Mouse (Mus musculus) liver, embryonic 16.5 days (tissue): ENCODE results near the gene Wfdc13. TPM values are rescaled to one million over a fixed set of nuclear protein-coding genes. Genes with fewer than 3 reads are reported as not detected.

Source experiments
- ATAC-seq: fragments of 200-750 bp; cut with Nextera tagmentation; 2 replicates; pipeline ENCODE4 v1.8.0; 2017; ENCODE audit warnings: low read depth, mild to moderate bottlenecking, moderate number of reproducible peaks, moderate library complexity
- H3K27ac ChIP-seq: fragments of 300-500 bp; sonication (generic); 2 replicates; pipeline ENCODE4 v1.5.1; 2014; ENCODE audit warnings: mild to moderate bottlenecking, low read length
- H3K27me3 ChIP-seq: fragments of 300-500 bp; sonication (generic); 2 replicates; pipeline ENCODE4 v1.6.1; 2014; ENCODE audit warnings: low read depth, low read length, mixed read lengths; ENCODE audit not compliant: control insufficient read depth, insufficient read depth
- H3K36me3 ChIP-seq: fragments of 300-500 bp; sonication (generic); 2 replicates; pipeline ENCODE4 v1.6.1; 2014; ENCODE audit warnings: mild to moderate bottlenecking; ENCODE audit not compliant: control insufficient read depth, insufficient read depth
- H3K4me1 ChIP-seq: fragments of 300-500 bp; sonication (generic); 2 replicates; pipeline ENCODE4 v1.6.1; 2014; ENCODE audit warnings: low read depth, low read length, mixed read lengths; ENCODE audit not compliant: control insufficient read depth
- H3K4me2 ChIP-seq: fragments of 300-500 bp; sonication (generic); 2 replicates; pipeline ENCODE4 v1.6.1; 2014; ENCODE audit warnings: low read depth, low read length, mixed read lengths
- H3K4me3 ChIP-seq: fragments of 300-500 bp; sonication (generic); 2 replicates; pipeline ENCODE4 v1.5.1; 2014; ENCODE audit warnings: low read depth, mild to moderate bottlenecking, low read length
- H3K9ac ChIP-seq: fragments of 300-500 bp; sonication (generic); 2 replicates; pipeline ENCODE4 v1.6.1; 2014; ENCODE audit warnings: low read depth, low read length
- H3K9me3 ChIP-seq: fragments of 300-500 bp; sonication (generic); replicated peaks from 2 replicates; pipeline ENCODE4 v1.6.1; 2016; ENCODE audit warnings: low read length; ENCODE audit not compliant: control insufficient read depth
- WGBS: fragments of 180-500 bp; shearing (Covaris S2); extraction: QIAGEN DNeasy Blood & Tissue Kit; methylation state at CpG from one replicate; pipeline ENCODE4 v1.1.7; 2014; ENCODE audit not compliant: insufficient replicate concordance; 5-methylcytosine and 5-hydroxymethylcytosine counted together
- polyA plus RNA-seq: library from polyadenylated mRNA; unstranded; fragments of >200 nt; fragmentation: Nextera tagmentation; extraction: Ambion mirVana; gene quantifications from 2 replicates; pipeline ENCODE4 v1.2.1, GENCODE M21; 2015

The Wfdc13 gene
- polyA plus RNA-seq, 1 experiment from 2014 or later: not detected

GRCm38 (mm10) chr2:164670938-164671337 lies 14.0 kb upstream of the Wfdc13 start:
- H3K4me1 ChIP-seq: no peaks in the 10 kb centered on the region
- no peak overlapping the region for H3K27ac ChIP-seq
- ATAC-seq: no peak
- 22% methylated on average over 1 of the region's 1 CpGs for WGBS
- H3K9me3 ChIP-seq: no peaks in the 10 kb centered on the region; the same call in 1 of the 2 replicates
- H3K4me2 ChIP-seq: no peak overlapping the region
- H3K27me3 ChIP-seq: no peaks in the 10 kb centered on the region
- H3K36me3 ChIP-seq: no peaks in the 10 kb centered on the region
- H3K4me3 ChIP-seq: no peak overlapping the region
- H3K9ac ChIP-seq: no peak overlapping the region

DNA sequence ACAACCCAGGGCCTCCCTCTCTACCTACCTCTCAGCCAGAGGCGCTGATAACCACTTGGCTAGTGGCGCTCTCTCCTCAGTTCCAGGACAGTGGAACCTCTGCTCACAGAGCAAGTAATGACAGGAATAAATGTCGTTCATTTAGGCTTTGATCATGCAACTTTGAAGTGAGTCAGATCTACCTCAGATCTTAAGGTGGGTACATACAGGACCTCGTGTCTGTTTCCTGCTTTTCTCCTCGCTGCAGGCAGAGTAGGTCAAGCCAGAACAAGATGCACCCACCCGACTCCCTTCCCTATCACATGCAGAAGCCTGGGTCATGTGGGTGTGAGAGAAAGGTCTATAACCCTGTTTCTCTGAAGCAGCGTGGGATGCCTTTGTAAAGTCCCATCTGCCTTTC lies 10.9 kb upstream of the Wfdc13 start, which contains the start of gene Wfdc11:
Gene Wfdc11 (minus strand): TSS at position 101 of the 400 bp plus-strand sequence.
- Histone ChIP-seq H3K4me1 (peaks cover 3% of the 10 kb centered on the region), H3K9me3 (no peaks in the 10 kb centered on the region), H3K36me3 (no peaks in the 10 kb centered on the region), H3K9ac (no peak within 1 kb of the TSS), H3K27ac (no peak within 1 kb of the TSS), H3K4me3 (no peak within 1 kb of the TSS), H3K27me3 (no peaks in the 10 kb centered on the region), H3K4me2 (no peak within 1 kb of the TSS)
- ATAC-seq: no peak
- 50% methylated on average over 7 of the region's 7 CpGs for WGBS

- 62% methylated on average over 7 of the region's 7 CpGs for WGBS
- Histone ChIP-seq H3K9ac (no peak overlapping the region), H3K36me3 (no peaks in the 10 kb centered on the region), H3K4me2 (no peak overlapping the region), H3K4me3 (no peak overlapping the region), H3K27me3 (no peaks in the 10 kb centered on the region), H3K4me1 (peaks cover 7% of the 10 kb centered on the region), H3K9me3 (no peaks in the 10 kb centered on the region), H3K27ac (no peak overlapping the region)
- ATAC-seq: no peak
Measured at GRCm38 (mm10) chr2:164676103-164676502, 8.8 kb upstream of the Wfdc13 start.

DNA sequence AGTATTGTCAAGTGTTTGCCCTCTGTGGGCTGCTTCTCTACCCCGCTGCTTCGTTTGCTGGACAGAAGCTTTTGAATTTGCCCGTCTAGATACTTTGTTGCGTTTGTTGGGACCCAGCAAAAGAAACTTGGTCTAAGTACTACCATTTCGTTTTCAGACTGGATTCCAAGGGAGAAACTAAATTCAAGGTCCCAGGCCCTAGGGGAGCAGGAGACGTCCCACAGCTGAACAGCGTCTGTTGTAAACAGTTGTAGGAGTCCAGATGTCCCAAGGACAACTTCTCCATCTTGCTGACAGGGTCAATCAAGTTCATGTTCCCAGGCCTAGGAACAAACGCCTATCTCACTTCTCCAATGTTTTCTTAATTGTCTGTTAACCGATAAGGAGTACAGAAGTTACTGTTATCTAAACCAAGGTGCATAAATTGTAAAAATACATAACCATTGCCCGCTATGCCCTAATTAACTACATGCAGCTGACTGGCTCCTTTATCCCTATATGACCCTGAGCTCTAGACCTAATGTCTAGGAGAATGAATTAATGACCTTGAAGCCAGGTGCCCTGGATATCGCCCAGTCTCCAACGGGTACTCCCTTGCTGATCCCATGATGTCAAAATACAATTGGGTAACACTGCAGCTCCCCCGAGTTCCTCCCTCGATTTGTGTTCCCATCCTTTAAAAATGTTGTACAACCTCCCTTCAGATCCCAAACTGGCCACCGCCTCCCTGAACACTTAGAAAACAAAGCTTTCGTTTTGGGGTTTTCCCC lies 7.8 kb upstream of the Wfdc13 start:
- ATAC-seq: no peak
- Histone ChIP-seq H3K4me1 (peaks cover 7% of the 10 kb centered on the region), H3K9me3 (no peaks in the 10 kb centered on the region), H3K27ac (no peak overlapping the region), H3K36me3 (no peaks in the 10 kb centered on the region), H3K4me3 (no peak overlapping the region), H3K27me3 (no peaks in the 10 kb centered on the region), H3K4me2 (no peak overlapping the region), H3K9ac (no peak overlapping the region)
- 63% methylated on average over 16 of the region's 16 CpGs for WGBS

- Histone ChIP-seq H3K9me3 (no peaks in the 10 kb centered on the region), H3K4me3 (peak overlapping the region; percentile 22; the same call in 1 of the 2 replicates), H3K4me1 (peaks cover 7% of the 10 kb centered on the region), H3K9ac (no peak overlapping the region), H3K4me2 (peak overlapping the region; percentile 56), H3K27me3 (no peaks in the 10 kb centered on the region), H3K27ac (peak overlapping the region; percentile 54), H3K36me3 (no peaks in the 10 kb centered on the region)
- WGBS: 19% methylated on average over 19 of the region's 19 CpGs
- ATAC-seq: peak; percentile 51
Measured at GRCm38 (mm10) chr2:164678848-164679625, 5.9 kb upstream of the Wfdc13 start.

- Histone ChIP-seq H3K9ac (no peak overlapping the region), H3K9me3 (no peaks in the 10 kb centered on the region), H3K27me3 (no peaks in the 10 kb centered on the region), H3K4me3 (no peak overlapping the region), H3K4me1 (peaks cover 7% of the 10 kb centered on the region), H3K27ac (no peak overlapping the region), H3K36me3 (no peaks in the 10 kb centered on the region), H3K4me2 (no peak overlapping the region)
- peak; percentile 48; the same call in 1 of the 2 replicates for ATAC-seq
- 20% methylated on average over 3 of the region's 3 CpGs for WGBS
Measured at GRCm38 (mm10) chr2:164679906-164680305, 5.0 kb upstream of the Wfdc13 start.

GRCm38 (mm10) chr2:164698201-164698600 lies 13.3 kb downstream of the Wfdc13 start, which contains the start of gene Spint4:
TSS of gene Spint4 (plus strand) at chr2:164698501.
- 58% methylated on average over 4 of the region's 4 CpGs for WGBS
- H3K4me3 ChIP-seq: no peak within 1 kb of the TSS

GRCm38 (mm10) chr2:164700959-164701358 lies 16.1 kb downstream of the Wfdc13 start:
- H3K4me2 ChIP-seq: no peak overlapping the region
- no peaks in the 10 kb centered on the region for H3K9me3 ChIP-seq
- no peaks in the 10 kb centered on the region for H3K4me1 ChIP-seq
- no peaks in the 10 kb centered on the region for H3K36me3 ChIP-seq
- H3K27me3 ChIP-seq: no peaks in the 10 kb centered on the region
- H3K4me3 ChIP-seq: no peak overlapping the region
- ATAC-seq: no peak
- 61% methylated on average over 5 of the region's 5 CpGs for WGBS
- no peak overlapping the region for H3K27ac ChIP-seq
- no peak overlapping the region for H3K9ac ChIP-seq

More at GRCm38 (mm10) chr2:164698201-164698600, 13.3 kb downstream of the Wfdc13 start, which contains the start of gene Spint4:
- no peak within 1 kb of the TSS for H3K27ac ChIP-seq
- no peak within 1 kb of the TSS for H3K9ac ChIP-seq
- H3K4me1 ChIP-seq: no peaks in the 10 kb centered on the region
- H3K36me3 ChIP-seq: no peaks in the 10 kb centered on the region
- no peak within 1 kb of the TSS for H3K4me2 ChIP-seq
- no peaks in the 10 kb centered on the region for H3K9me3 ChIP-seq
- ATAC-seq: no peak
- no peaks in the 10 kb centered on the region for H3K27me3 ChIP-seq

- Histone ChIP-seq H3K4me2 (no peak overlapping the region), H3K4me1 (no peaks in the 10 kb centered on the region), H3K4me3 (no peak overlapping the region), H3K9me3 (no peaks in the 10 kb centered on the region), H3K36me3 (no peaks in the 10 kb centered on the region), H3K27me3 (no peaks in the 10 kb centered on the region), H3K27ac (no peak overlapping the region), H3K9ac (no peak overlapping the region)
- 62% methylated on average over 5 of the region's 5 CpGs for WGBS
- ATAC-seq: no peak
Measured at GRCm38 (mm10) chr2:164701761-164702160, 16.9 kb downstream of the Wfdc13 start.
